Mouse (Mus musculus) liver, embryonic 14.5 days (tissue): Measurements from ENCODE around the gene Adra1d. TPM values are rescaled to one million over a fixed set of nuclear protein-coding genes. Genes with fewer than 3 reads are reported as not detected.

Experiments used
- ATAC-seq: fragments of 200-750 bp; cut with Nextera tagmentation; 2 replicates; pipeline ENCODE4 v1.8.0; 2017; ENCODE audit warnings: moderate number of reproducible peaks, mild to moderate bottlenecking, moderate library complexity; ENCODE audit not compliant: insufficient read depth
- DNase-seq, 3 experiments: peaks; one replicate each; pipeline ENCODE4 v3.0.0-alpha.2; 2012 to 2013; ENCODE audit warnings: low read depth in 3 of 3, low spot score in 3 of 3
- H3K27ac ChIP-seq: fragments of 300-500 bp; sonication (generic); 2 replicates; pipeline ENCODE4 v1.5.1; 2014; ENCODE audit warnings: moderate library complexity, mild to moderate bottlenecking, control low read depth, inconsistent platforms
- H3K27me3 ChIP-seq: fragments of 300-500 bp; sonication (generic); 2 replicates; pipeline ENCODE4 v1.6.1; 2014; ENCODE audit warnings: mild to moderate bottlenecking, low read length, moderate library complexity; ENCODE audit not compliant: control insufficient read depth, insufficient read depth
- H3K36me3 ChIP-seq: fragments of 300-500 bp; sonication (generic); replicated peaks from 2 replicates; pipeline ENCODE4 v1.6.1; 2014; ENCODE audit warnings: low read depth; ENCODE audit not compliant: control insufficient read depth, insufficient read depth
- H3K4me1 ChIP-seq, 2 experiments: fragments of 200-500 bp in 1 of 2; fragments of 300-500 bp in 1 of 2; sonication (generic) in 1 of 2; replicated peaks; 2 replicates each; pipeline ENCODE4 v1.6.1; 2012 to 2014; ENCODE audit warnings: antibody characterized with exemption in 1 of 2, inconsistent platforms in 1 of 2, low read length in 1 of 2; ENCODE audit not compliant: control insufficient read depth in 2 of 2, insufficient read depth in 2 of 2
- H3K4me2 ChIP-seq: fragments of 300-500 bp; sonication (generic); 2 replicates; pipeline ENCODE4 v1.6.1; 2014; ENCODE audit warnings: low read depth, mild to moderate bottlenecking, control low read depth, moderate library complexity
- H3K4me3 ChIP-seq, 2 experiments: fragments of 200-500 bp in 1 of 2; fragments of 300-500 bp in 1 of 2; sonication (generic) in 1 of 2; 2 replicates each; pipeline ENCODE4 v1.5.1; 2012 to 2014; ENCODE audit warnings: low read depth in 2 of 2, low read length in 2 of 2, mild to moderate bottlenecking in 2 of 2, control low read depth in 1 of 2, inconsistent platforms in 1 of 2, moderate library complexity in 1 of 2; ENCODE audit not compliant: insufficient read depth in 1 of 2
- H3K9ac ChIP-seq: fragments of 300-500 bp; sonication (generic); replicated peaks from 2 replicates; pipeline ENCODE4 v1.6.1; 2014; ENCODE audit warnings: mild to moderate bottlenecking, control low read depth, moderate library complexity
- H3K9me3 ChIP-seq: fragments of 300-500 bp; sonication (generic); 2 replicates; pipeline ENCODE4 v1.6.1; 2016; ENCODE audit warnings: low read length, mixed read lengths; ENCODE audit not compliant: control insufficient read depth
- CTCF ChIP-seq: IDR thresholded peaks from 2 replicates; pipeline ENCODE4 v1.5.1; 2016; ENCODE audit warnings: antibody characterized with exemption, low read depth, control low read depth
- EP300 ChIP-seq: IDR thresholded peaks from 2 replicates; pipeline ENCODE4 v1.6.1; 2016; ENCODE audit warnings: antibody characterized with exemption, low read depth
- WGBS: fragments of 180-500 bp; shearing (Covaris S2); extraction: QIAGEN DNeasy Blood & Tissue Kit; methylation state at CpG from one replicate; pipeline ENCODE4 v1.1.7; 2014; ENCODE audit not compliant: insufficient replicate concordance; 5-methylcytosine and 5-hydroxymethylcytosine counted together
- polyA plus RNA-seq, 2 experiments: library from polyadenylated mRNA; depleted of rRNA in 1 of 2; stranded (reverse) in 1 of 2; unstranded in 1 of 2; fragments of >200 nt; fragmentation: Nextera tagmentation in 1 of 2; extraction: Ambion mirVana in 1 of 2; gene quantifications; 2 replicates each; pipeline versions ENCODE4 v1.2.1 to v1.2.3; 2012 to 2014

Gene Adra1d
- polyA plus RNA-seq (2012; rRNA removed) (0.55 and 0.57 TPM in 2 replicates), polyA plus RNA-seq (2014; fragmentation: Nextera tagmentation; extraction: Ambion mirVana) (0.30 and 0.63 TPM in 2 replicates)

- no peak for ATAC-seq
- Histone ChIP-seq H3K27ac (no peak within 1 kb of the TSS), H3K4me2 (peak within 1 kb of the TSS; percentile 2; the same call in 1 of the 2 replicates), H3K4me3 (peak within 1 kb of the TSS; percentile 18 to 30), H3K9me3 (no peaks in the 10 kb centered on the region), H3K36me3 (no peaks in the 10 kb centered on the region), H3K27me3 (peaks cover 49% of the 10 kb centered on the region), H3K4me1 (no peaks in the 10 kb centered on the region), H3K9ac (no peak within 1 kb of the TSS)
- 2% methylated on average over 75 of the region's 82 CpGs for WGBS
- TF ChIP-seq EP300 (no peak), CTCF (no peak)
- no peak for DNase-seq
Observed at GRCm38 (mm10) chr2:131561891-131562585, at the start of gene Adra1d. Gene Adra1d, minus strand, starts transcription at chr2:131562283.

- Histone ChIP-seq H3K9ac (no peak overlapping the region), H3K36me3 (no peaks in the 10 kb centered on the region), H3K27me3 (no peaks in the 10 kb centered on the region), H3K4me3 (no peak overlapping the region), H3K27ac (no peak overlapping the region), H3K4me1 (no peaks in the 10 kb centered on the region), H3K9me3 (no peaks in the 10 kb centered on the region), H3K4me2 (no peak overlapping the region)
- DNase-seq: no peak
- ATAC-seq: no peak
- 28% methylated on average over 2 of the region's 2 CpGs for WGBS
- TF ChIP-seq CTCF: no peak
Observed at GRCm38 (mm10) chr2:131601881-131602280, 39.8 kb upstream of the Adra1d start.

- Histone ChIP-seq H3K36me3 (no peaks in the 10 kb centered on the region), H3K4me3 (no peak overlapping the region), H3K27me3 (no peaks in the 10 kb centered on the region), H3K4me1 (no peaks in the 10 kb centered on the region), H3K9me3 (no peaks in the 10 kb centered on the region), H3K27ac (no peak overlapping the region), H3K9ac (no peak overlapping the region), H3K4me2 (no peak overlapping the region)
- TF ChIP-seq EP300: no peak
- no peak for DNase-seq
- WGBS: 73% methylated on average over 6 of the region's 6 CpGs
- no peak for ATAC-seq
Observed at GRCm38 (mm10) chr2:131594871-131595270, 32.8 kb upstream of the Adra1d start.

GRCm38 (mm10) chr2:131587521-131587920, 25.4 kb upstream of the Adra1d start:
- ATAC-seq (no peak), DNase-seq (no peak)
- Histone ChIP-seq H3K4me2 (no peak overlapping the region), H3K27ac (no peak overlapping the region), H3K9me3 (no peaks in the 10 kb centered on the region), H3K36me3 (no peaks in the 10 kb centered on the region), H3K4me3 (no peak overlapping the region), H3K27me3 (no peaks in the 10 kb centered on the region), H3K9ac (no peak overlapping the region), H3K4me1 (no peaks in the 10 kb centered on the region)
- 50% methylated on average over 2 of the region's 2 CpGs for WGBS
- TF ChIP-seq CTCF: no peak
- TF ChIP-seq EP300: no peak

GRCm38 (mm10) chr2:131581506-131581905, 19.4 kb upstream of the Adra1d start:
- no peak overlapping the region for H3K9ac ChIP-seq
- no peak for TF ChIP-seq EP300
- no peak for TF ChIP-seq CTCF
- ATAC-seq: no peak

More at GRCm38 (mm10) chr2:131581506-131581905, 19.4 kb upstream of the Adra1d start:
- Histone ChIP-seq H3K36me3 (no peaks in the 10 kb centered on the region), H3K4me2 (no peak overlapping the region), H3K4me1 (no peaks in the 10 kb centered on the region), H3K27ac (no peak overlapping the region), H3K4me3 (no peak overlapping the region), H3K27me3 (no peaks in the 10 kb centered on the region), H3K9me3 (no peaks in the 10 kb centered on the region)
- WGBS: 38% methylated on average over 2 of the region's 2 CpGs
- DNase-seq: no peak
